Mouse (Mus musculus) heart, embryonic 14.5 days (tissue): ENCODE measurements around the gene Ppt2. TPM values are rescaled to one million over a fixed set of nuclear protein-coding genes. Genes with fewer than 3 reads are reported as not detected.

Experiments
- ATAC-seq: fragments of 200-750 bp; cut with Nextera tagmentation; 2 replicates; pipeline ENCODE4 v1.8.0; 2017; ENCODE audit warnings: low read depth, moderate TSS enrichment; ENCODE audit not compliant: insufficient number of reproducible peaks, insufficient read depth, low FRiP score
- H3K27ac ChIP-seq, 2 experiments: fragments of 200-500 bp in 1 of 2; fragments of 300-500 bp in 1 of 2; sonication (generic) in 1 of 2; replicated peaks in 1 of 2; 2 replicates each; pipeline ENCODE4 v1.5.1; 2012 to 2014; ENCODE audit warnings: low read depth in 2 of 2, low read length in 2 of 2, control low read depth in 1 of 2, mild to moderate bottlenecking in 1 of 2, mixed read lengths in 1 of 2; ENCODE audit not compliant: control insufficient read depth in 1 of 2, insufficient read depth in 1 of 2
- H3K27me3 ChIP-seq: fragments of 300-500 bp; sonication (generic); 2 replicates; pipeline ENCODE4 v1.6.1; 2014; ENCODE audit warnings: mild to moderate bottlenecking, low read length, control low read depth; ENCODE audit not compliant: control insufficient read depth, insufficient read depth
- H3K36me3 ChIP-seq: fragments of 300-500 bp; sonication (generic); 2 replicates; pipeline ENCODE4 v1.6.1; 2014; ENCODE audit warnings: mild to moderate bottlenecking, control low read depth, low read length, mixed read lengths; ENCODE audit not compliant: control insufficient read depth, insufficient read depth
- H3K4me1 ChIP-seq, 2 experiments: fragments of 200-500 bp in 1 of 2; fragments of 300-500 bp in 1 of 2; sonication (generic) in 1 of 2; 2 replicates each; pipeline ENCODE4 v1.6.1; 2012 to 2014; ENCODE audit warnings: low read length in 2 of 2, control low read depth in 1 of 2, mixed read lengths in 1 of 2; ENCODE audit not compliant: control insufficient read depth in 2 of 2, insufficient read depth in 2 of 2
- H3K4me2 ChIP-seq: fragments of 300-500 bp; sonication (generic); 2 replicates; pipeline ENCODE4 v1.6.1; 2014; ENCODE audit warnings: mild to moderate bottlenecking, low read length
- H3K4me3 ChIP-seq, 2 experiments: fragments of 200-500 bp in 1 of 2; fragments of 300-500 bp in 1 of 2; sonication (generic) in 1 of 2; 2 replicates each; pipeline ENCODE4 v1.5.1; 2012 to 2014; ENCODE audit warnings: low read length in 2 of 2, mild to moderate bottlenecking in 2 of 2, control low read depth in 1 of 2, low read depth in 1 of 2, moderate library complexity in 1 of 2; ENCODE audit not compliant: control insufficient read depth in 1 of 2, insufficient read depth in 1 of 2
- H3K9ac ChIP-seq: fragments of 300-500 bp; sonication (generic); 2 replicates; pipeline ENCODE4 v1.6.1; 2014; ENCODE audit warnings: mild to moderate bottlenecking, low read length
- H3K9me3 ChIP-seq: fragments of 300-500 bp; sonication (generic); 2 replicates; pipeline ENCODE4 v1.6.1; 2016; ENCODE audit warnings: low read length, control low read depth; ENCODE audit not compliant: control insufficient read depth
- WGBS: fragments of 180-500 bp; shearing (Covaris S2); extraction: QIAGEN DNeasy Blood & Tissue Kit; methylation state at CpG from one replicate; pipeline ENCODE4 v1.1.7; 2014; 5-methylcytosine and 5-hydroxymethylcytosine counted together
- polyA plus RNA-seq: library from polyadenylated mRNA; unstranded; fragments of >200 nt; fragmentation: Nextera tagmentation; extraction: Ambion mirVana; gene quantifications from 2 replicates; pipeline ENCODE4 v1.2.1, GENCODE M21; 2014

The Ppt2 gene
- polyA plus RNA-seq, result 30.4 and 33.3 TPM in 2 replicates

- Histone ChIP-seq H3K9me3 (no peaks in the 10 kb centered on the region), H3K9ac (peak within 1 kb of the TSS; percentile 78), H3K27me3 (peaks cover 40% of the 10 kb centered on the region), H3K4me2 (peak within 1 kb of the TSS; percentile 97), H3K36me3 (peaks cover 21% of the 10 kb centered on the region), H3K4me1 (peaks cover 19 to 42% of the 10 kb centered on the region in 2 experiments), H3K4me3 (peak within 1 kb of the TSS; percentile 61 to 66), H3K27ac (peak within 1 kb of the TSS; percentile 96)
- no peak for ATAC-seq
- 5% methylated on average over 29 of the region's 29 CpGs for WGBS
Observed at GRCm38 (mm10) chr17:34627943-34628643, at the start of gene Ppt2. Gene Ppt2 (minus strand): TSS chr17:34628510.

DNA sequence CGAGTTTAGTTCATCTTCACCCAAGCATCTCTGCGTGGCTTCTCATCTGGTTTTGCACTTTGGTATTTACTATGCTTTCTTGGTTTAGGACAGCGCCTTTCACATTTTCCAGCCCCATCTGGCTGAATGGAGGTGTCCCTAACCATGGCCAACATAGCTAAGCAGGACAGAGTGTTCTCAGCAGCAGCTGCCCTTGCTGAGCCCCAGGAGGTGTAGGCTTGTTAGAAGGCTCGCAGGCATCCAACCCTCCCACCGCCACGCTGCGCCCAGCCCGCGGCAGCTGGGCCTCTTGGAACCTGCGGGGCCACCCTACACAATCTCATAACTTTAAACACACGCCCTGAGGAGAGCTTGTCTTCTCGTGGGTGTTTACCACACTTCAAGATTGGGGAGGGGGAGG is 48.4 kb upstream of the Ppt2 start:
- no peak overlapping the region for H3K4me3 ChIP-seq
- no peak overlapping the region for H3K4me2 ChIP-seq
- no peaks in the 10 kb centered on the region for H3K36me3 ChIP-seq
- no peaks in the 10 kb centered on the region for H3K9me3 ChIP-seq
- ATAC-seq, result no peak
- 65% methylated on average over 12 of the region's 12 CpGs for WGBS
- H3K4me1 ChIP-seq, result peaks cover 25 to 31% of the 10 kb centered on the region in 2 experiments
- no peak overlapping the region for H3K27ac ChIP-seq
- peaks cover 48% of the 10 kb centered on the region for H3K27me3 ChIP-seq
- no peak overlapping the region for H3K9ac ChIP-seq

- Histone ChIP-seq H3K9ac (no peak overlapping the region), H3K4me2 (no peak overlapping the region), H3K36me3 (no peaks in the 10 kb centered on the region), H3K27me3 (peaks cover 54% of the 10 kb centered on the region), H3K4me1 (peaks cover 20 to 31% of the 10 kb centered on the region in 2 experiments), H3K27ac (no peak overlapping the region), H3K9me3 (no peaks in the 10 kb centered on the region), H3K4me3 (no peak overlapping the region)
- 62% methylated on average over 6 of the region's 6 CpGs for WGBS
- no peak for ATAC-seq
Observed at GRCm38 (mm10) chr17:34676093-34676460, 47.8 kb upstream of the Ppt2 start.

- no peaks in the 10 kb centered on the region for H3K9me3 ChIP-seq
- H3K4me1 ChIP-seq, result peaks cover 18 to 32% of the 10 kb centered on the region in 2 experiments
- no peak overlapping the region for H3K9ac ChIP-seq
- WGBS, result 51% methylated on average over 13 of the region's 13 CpGs
- H3K4me2 ChIP-seq, result no peak overlapping the region
- no peaks in the 10 kb centered on the region for H3K36me3 ChIP-seq
- ATAC-seq, result no peak
- no peak overlapping the region for H3K4me3 ChIP-seq
- peaks cover 60% of the 10 kb centered on the region for H3K27me3 ChIP-seq
- H3K27ac ChIP-seq, result no peak overlapping the region
Observed at GRCm38 (mm10) chr17:34675205-34676092, 47.1 kb upstream of the Ppt2 start.

DNA sequence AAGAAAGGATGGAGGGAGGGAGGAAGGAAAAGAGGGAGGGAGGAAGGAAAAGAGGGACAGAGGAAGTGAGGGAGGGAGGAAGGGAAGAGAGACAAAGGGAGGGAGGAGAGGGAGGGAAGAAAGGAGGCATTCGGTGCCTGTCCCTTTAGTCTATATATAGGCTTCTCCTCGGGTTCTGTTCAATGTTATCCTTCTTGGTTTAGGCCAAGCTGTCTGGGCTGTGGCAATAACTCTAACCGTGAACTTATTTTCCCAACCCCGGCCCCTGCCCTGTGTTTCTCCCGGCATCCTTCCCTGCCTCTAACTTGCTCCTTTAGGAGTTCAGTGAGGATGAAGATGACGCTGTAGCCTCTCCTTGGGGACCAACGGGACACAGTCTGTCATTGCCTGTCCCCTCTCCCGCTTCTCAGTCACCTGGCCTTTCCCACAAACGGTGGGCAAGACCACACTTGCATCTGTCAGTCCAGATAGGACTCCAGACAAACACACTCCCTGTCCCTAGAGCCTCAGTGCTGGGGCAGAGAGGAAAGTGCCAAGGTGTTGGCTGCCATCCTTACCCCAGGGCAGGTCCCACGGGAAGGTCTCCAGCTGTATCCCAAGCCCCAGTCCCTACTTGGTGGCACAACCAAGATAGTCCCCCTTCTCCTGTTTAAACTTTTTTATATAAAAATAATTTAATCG is 46.4 kb upstream of the Ppt2 start:
- Histone ChIP-seq H3K4me1 (peaks cover 18 to 32% of the 10 kb centered on the region in 2 experiments), H3K4me3 (no peak overlapping the region), H3K9ac (no peak overlapping the region), H3K36me3 (no peaks in the 10 kb centered on the region), H3K4me2 (no peak overlapping the region), H3K27ac (no peak overlapping the region), H3K27me3 (peaks cover 60% of the 10 kb centered on the region), H3K9me3 (no peaks in the 10 kb centered on the region)
- 36% methylated on average over 11 of the region's 11 CpGs for WGBS
- ATAC-seq, result no peak

GRCm38 (mm10) chr17:34673139-34673538 is 44.8 kb upstream of the Ppt2 start:
- no peaks in the 10 kb centered on the region for H3K9me3 ChIP-seq
- no peak overlapping the region for H3K27ac ChIP-seq
- no peak overlapping the region for H3K4me3 ChIP-seq
- ATAC-seq, result no peak
- no peaks in the 10 kb centered on the region for H3K36me3 ChIP-seq
- H3K27me3 ChIP-seq, result peaks cover 47% of the 10 kb centered on the region
- WGBS, result 84% methylated on average over 7 of the region's 7 CpGs
- no peak overlapping the region for H3K4me2 ChIP-seq
- H3K9ac ChIP-seq, result no peak overlapping the region
- H3K4me1 ChIP-seq, result peaks cover 18 to 32% of the 10 kb centered on the region in 2 experiments

- H3K9ac ChIP-seq, result peak overlapping the region; percentile 41; the same call in 1 of the 2 replicates
- H3K4me3 ChIP-seq, result peak overlapping the region; percentile 26 to 34; a peak in 3 of 4 replicates
- peak overlapping the region; percentile 63 for H3K4me2 ChIP-seq
- peaks cover 18 to 32% of the 10 kb centered on the region in 2 experiments for H3K4me1 ChIP-seq
- H3K27me3 ChIP-seq, result peaks cover 47% of the 10 kb centered on the region
- H3K27ac ChIP-seq, result no peak overlapping the region
- WGBS, result 27% methylated on average over 49 of the region's 49 CpGs
- no peak for ATAC-seq
- no peaks in the 10 kb centered on the region for H3K9me3 ChIP-seq
- H3K36me3 ChIP-seq, result no peaks in the 10 kb centered on the region
Observed at GRCm38 (mm10) chr17:34672246-34672792, 44.0 kb upstream of the Ppt2 start.
